ENCODE assay signal across 9 mouse cellular contexts in the genomic region with DNA sequence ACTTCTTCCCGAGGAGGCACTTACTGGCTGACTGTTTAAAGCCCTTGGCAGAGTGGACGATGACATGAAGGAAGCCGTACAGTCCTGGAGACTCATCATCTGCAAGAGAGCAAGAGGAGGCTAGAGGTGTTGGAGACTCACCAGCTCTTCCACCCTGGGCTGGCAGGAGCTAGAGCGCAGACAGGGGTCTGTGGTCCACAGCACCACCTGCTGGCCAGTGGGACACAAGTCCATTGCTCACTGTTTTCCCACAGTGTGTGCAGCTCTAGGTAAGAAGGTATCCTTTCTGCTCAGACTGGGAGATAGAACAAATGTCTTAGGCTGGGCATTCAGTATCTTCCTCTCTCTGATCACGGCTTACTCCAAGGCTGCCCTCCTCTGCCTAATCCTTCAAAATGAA. TPM values are rescaled to one million over a fixed set of nuclear protein-coding genes. Genes with fewer than 3 reads are reported as not detected.
A peak's percentile ranks its signal among the peaks of the same experiment; 100 is the strongest.
DNase-seq lines count a peak whose midpoint lies in the region; ATAC-seq and TF ChIP-seq lines count a peak whose summit lies in the region.
"Had no signal": no experiment of that assay in that cellular context is flagged by ENCODE, and none has a peak within 500 bp of the region (broad histone marks: within the 10 kb centered on the region; RNA-seq: fewer than 3 reads in every experiment).

No protein-coding gene starts in this region.

- H3K27ac ChIP-seq in hindbrain, embryonic 10.5 days = no peak overlapping the region
- H3K27ac ChIP-seq in hindbrain, embryonic 13.5 days = no peak overlapping the region
- H3K27ac ChIP-seq in bone marrow, adult 2 months (ENCODE audit: control insufficient read depth, insufficient read depth, low read depth, low read length, poor library complexity) = no peak overlapping the region
- H3K27ac ChIP-seq in embryonic facial prominence, embryonic 15.5 days (replicated peaks) = no peak overlapping the region
- no peak overlapping the region for H3K27ac ChIP-seq in hindbrain, embryonic 11.5 days (ENCODE audit: low read depth, low read length)
- no peak overlapping the region for H3K27ac ChIP-seq in midbrain, embryonic 14.5 days (replicated peaks; ENCODE audit: low read depth, low read length)
- H3K27ac ChIP-seq in stomach, postnatal 0 days (replicated peaks) = no peak overlapping the region
- H3K27ac ChIP-seq: neural tube, embryonic 13.5 days had no signal

- no peaks in the 10 kb centered on the region for H3K9me3 ChIP-seq in hindbrain, embryonic 10.5 days
- no peaks in the 10 kb centered on the region for H3K9me3 ChIP-seq in hindbrain, embryonic 13.5 days
- H3K9me3 ChIP-seq in embryonic facial prominence, embryonic 15.5 days (replicated peaks) = no peaks in the 10 kb centered on the region
- no peaks in the 10 kb centered on the region for H3K9me3 ChIP-seq in hindbrain, embryonic 11.5 days (ENCODE audit: control insufficient read depth, low read length)
- H3K9me3 ChIP-seq in midbrain, embryonic 14.5 days (ENCODE audit: control insufficient read depth, low read length) = no peaks in the 10 kb centered on the region
- no peaks in the 10 kb centered on the region for H3K9me3 ChIP-seq in stomach, postnatal 0 days (ENCODE audit: control insufficient read depth, low read length)
- H3K9me3 ChIP-seq: neural tube, embryonic 13.5 days had no signal

- H3K27me3 ChIP-seq in hindbrain, embryonic 10.5 days (ENCODE audit: insufficient read depth, poor library complexity, severe bottlenecking) = 0 out of 2 replicates have a peak, but pooled peaks cover 4% of the 10 kb centered on the region
- H3K27me3 ChIP-seq in hindbrain, embryonic 13.5 days = no peaks in the 10 kb centered on the region
- no peaks in the 10 kb centered on the region for H3K27me3 ChIP-seq in embryonic facial prominence, embryonic 15.5 days
- no peaks in the 10 kb centered on the region for H3K27me3 ChIP-seq in hindbrain, embryonic 11.5 days (ENCODE audit: control insufficient read depth, insufficient read depth, low read length)
- H3K27me3 ChIP-seq in midbrain, embryonic 14.5 days (ENCODE audit: control insufficient read depth, insufficient read depth, low read length) = no peaks in the 10 kb centered on the region
- H3K27me3 ChIP-seq in stomach, postnatal 0 days (ENCODE audit: control insufficient read depth, insufficient read depth, low read length) = no peaks in the 10 kb centered on the region
- H3K27me3 ChIP-seq: neural tube, embryonic 13.5 days had no signal

- H3K36me3 ChIP-seq in hindbrain, embryonic 10.5 days = peaks cover 60% of the 10 kb centered on the region
- peaks cover 84% of the 10 kb centered on the region for H3K36me3 ChIP-seq in hindbrain, embryonic 13.5 days
- peaks cover 61% of the 10 kb centered on the region for H3K36me3 ChIP-seq in embryonic facial prominence, embryonic 15.5 days
- H3K36me3 ChIP-seq in hindbrain, embryonic 11.5 days (ENCODE audit: control insufficient read depth, insufficient read depth, low read length) = peaks cover 8% of the 10 kb centered on the region; the same call in 1 of the 2 replicates
- peaks cover 91% of the 10 kb centered on the region for H3K36me3 ChIP-seq in midbrain, embryonic 14.5 days (ENCODE audit: control insufficient read depth, insufficient read depth, low read length)
- H3K36me3 ChIP-seq in stomach, postnatal 0 days (ENCODE audit: control insufficient read depth, insufficient read depth, low read length) = peaks cover 19% of the 10 kb centered on the region

- TF ChIP-seq POLR2A in bone marrow, adult 2 months (IDR thresholded peaks at IDR 0.05; ENCODE audit: borderline replicate concordance, control insufficient read depth, low read depth, low read length) = no peak

- 63% methylated on average over 5 of the region's 5 CpGs for WGBS in hindbrain, embryonic 10.5 days
- 60% methylated on average over 5 of the region's 5 CpGs for WGBS in hindbrain, embryonic 13.5 days
- 72% methylated on average over 5 of the region's 5 CpGs for WGBS in bone marrow, adult 2 months
- 56% methylated on average over 5 of the region's 5 CpGs for WGBS in embryonic facial prominence, embryonic 15.5 days
- WGBS in hindbrain, embryonic 11.5 days = 70% methylated on average over 5 of the region's 5 CpGs
- 51% methylated on average over 5 of the region's 5 CpGs for WGBS in midbrain, embryonic 14.5 days
- WGBS in stomach, postnatal 0 days = 52% methylated on average over 5 of the region's 5 CpGs

- no peak overlapping the region for H3K4me3 ChIP-seq in hindbrain, embryonic 10.5 days
- no peak overlapping the region for H3K4me3 ChIP-seq in hindbrain, embryonic 13.5 days
- no peak overlapping the region for H3K4me3 ChIP-seq in bone marrow, adult 2 months (replicated peaks; ENCODE audit: control insufficient read depth, low read depth, low read length)
- no peak overlapping the region for H3K4me3 ChIP-seq in embryonic facial prominence, embryonic 15.5 days (replicated peaks)
- no peak overlapping the region for H3K4me3 ChIP-seq in hindbrain, embryonic 11.5 days (ENCODE audit: low read depth, low read length)
- H3K4me3 ChIP-seq in midbrain, embryonic 14.5 days (replicated peaks; ENCODE audit: low read depth, low read length) = no peak overlapping the region
- H3K4me3 ChIP-seq in stomach, postnatal 0 days (ENCODE audit: low read depth, low read length) = no peak overlapping the region
- H3K4me3 ChIP-seq: neural tube, embryonic 13.5 days had no signal

- peak; percentile 70 for DNase-seq in hindbrain, embryonic 10.5 days (ENCODE audit: low spot score)
- peak; percentile 86 for DNase-seq in hindbrain, embryonic 11.5 days (ENCODE audit: low spot score)
- DNase-seq in left cerebral cortex, postnatal 14 days (ENCODE audit: low spot score in 2 of 2) = peak; percentile 75 to 76
- DNase-seq in midbrain, embryonic 14.5 days = peak; percentile 88
- peak; percentile 83 for DNase-seq in stomach, postnatal 0 days (ENCODE audit: low spot score)

- TF ChIP-seq EP300 in stomach, postnatal 0 days (optimal IDR thresholded peaks at IDR 0.05) = no peak

- TF ChIP-seq CTCF in bone marrow, adult 2 months (IDR thresholded peaks at IDR 0.05; ENCODE audit: control insufficient read depth, insufficient read depth, low read length) = peak; percentile 96
- TF ChIP-seq CTCF in stomach, postnatal 0 days (IDR thresholded peaks at IDR 0.05; ENCODE audit: low read depth) = peak; percentile 96

- no peak overlapping the region for H3K9ac ChIP-seq in hindbrain, embryonic 13.5 days
- H3K9ac ChIP-seq in embryonic facial prominence, embryonic 15.5 days = no peak overlapping the region
- H3K9ac ChIP-seq in hindbrain, embryonic 11.5 days (ENCODE audit: low read depth, low read length) = no peak overlapping the region
- no peak overlapping the region for H3K9ac ChIP-seq in midbrain, embryonic 14.5 days (replicated peaks; ENCODE audit: low read length)
- H3K9ac ChIP-seq in stomach, postnatal 0 days (ENCODE audit: low read length) = no peak overlapping the region
- H3K9ac ChIP-seq: neural tube, embryonic 13.5 days had no signal

- intact Hi-C loops in left cerebral cortex, postnatal 14 days (cut with DNase I) = loop anchor here (10.0 kb wide), 1 partner anchor 120 kb away; no protein-coding TSS in a partner anchor

- peaks cover 24% of the 10 kb centered on the region for H3K4me1 ChIP-seq in hindbrain, embryonic 10.5 days (replicated peaks)
- H3K4me1 ChIP-seq in hindbrain, embryonic 13.5 days (replicated peaks) = peaks cover 32% of the 10 kb centered on the region
- H3K4me1 ChIP-seq in bone marrow, adult 2 months (ENCODE audit: control insufficient read depth, insufficient read depth, low read length) = peaks cover 5% of the 10 kb centered on the region; the same call in 1 of the 2 replicates
- peaks cover 16% of the 10 kb centered on the region for H3K4me1 ChIP-seq in embryonic facial prominence, embryonic 15.5 days
- peaks cover 15% of the 10 kb centered on the region for H3K4me1 ChIP-seq in hindbrain, embryonic 11.5 days (replicated peaks; ENCODE audit: control insufficient read depth, insufficient read depth, low read length)
- peaks cover 12% of the 10 kb centered on the region for H3K4me1 ChIP-seq in midbrain, embryonic 14.5 days (ENCODE audit: control insufficient read depth, insufficient read depth, low read length)
- H3K4me1 ChIP-seq in stomach, postnatal 0 days (replicated peaks; ENCODE audit: control insufficient read depth, insufficient read depth) = no peaks in the 10 kb centered on the region

- no peak for ATAC-seq in hindbrain, embryonic 13.5 days (ENCODE audit: low FRiP score)
- 0 out of 2 replicates have a peak, but pooled peaks have one; percentile 58 for ATAC-seq in embryonic facial prominence, embryonic 15.5 days (ENCODE audit: insufficient number of reproducible peaks, low FRiP score, low TSS enrichment, low read depth)
- ATAC-seq in hindbrain, embryonic 11.5 days (ENCODE audit: low FRiP score) = no peak; the same call in 1 of the 2 replicates
- no peak for ATAC-seq in midbrain, embryonic 14.5 days (ENCODE audit: low FRiP score, low TSS enrichment)
- ATAC-seq in stomach, postnatal 0 days (ENCODE audit: low FRiP score, low TSS enrichment) = peak; percentile 60

- no peak overlapping the region for H3K4me2 ChIP-seq in hindbrain, embryonic 13.5 days
- no peak overlapping the region for H3K4me2 ChIP-seq in embryonic facial prominence, embryonic 15.5 days (replicated peaks)
- H3K4me2 ChIP-seq in hindbrain, embryonic 11.5 days (replicated peaks; ENCODE audit: low read depth, low read length) = no peak overlapping the region
- H3K4me2 ChIP-seq in midbrain, embryonic 14.5 days (ENCODE audit: low read length) = no peak overlapping the region
- no peak overlapping the region for H3K4me2 ChIP-seq in stomach, postnatal 0 days (replicated peaks; ENCODE audit: low read depth)
- H3K4me2 ChIP-seq: neural tube, embryonic 13.5 days had no signal

RNA-seq across cellular contexts. Expression of gene Timm22, which starts 47.7 kb away (rescaled TPM):
- 123 and 148 TPM in 2 replicates for polyA plus RNA-seq in hindbrain, embryonic 10.5 days (2016; fragmentation: Nextera tagmentation; extraction: Ambion mirVana)
- polyA plus RNA-seq in hindbrain, embryonic 13.5 days (2015; fragmentation: Nextera tagmentation; extraction: Ambion mirVana) = 116 and 119 TPM in 2 replicates
- 6.2 and 7.1 TPM in 2 replicates for polyA plus RNA-seq in bone marrow, adult 2 months (2011; ENCODE audit: insufficient read depth, insufficient read length, low replicate concordance, missing spikeins)
- 101 and 106 TPM in 2 replicates for polyA plus RNA-seq in embryonic facial prominence, embryonic 15.5 days (2015; fragmentation: Nextera tagmentation; extraction: Ambion mirVana)
- 113 and 116 TPM in 2 replicates for polyA plus RNA-seq in hindbrain, embryonic 11.5 days (2014; fragmentation: Nextera tagmentation; extraction: Ambion mirVana)
- total RNA-seq in left cerebral cortex, postnatal 14 days (2021) = 10 to 100 TPM; 38.0 to 40.1 TPM
- polyA plus RNA-seq in midbrain, embryonic 14.5 days (2014; fragmentation: Nextera tagmentation; extraction: Ambion mirVana) = 111 and 120 TPM in 2 replicates
- polyA plus RNA-seq in stomach, postnatal 0 days (2015; fragmentation: Nextera tagmentation; extraction: Ambion mirVana) = 75.7 and 82.1 TPM in 2 replicates

RNA-seq across cellular contexts. Expression of gene Nxn, which starts 55.6 kb away (rescaled TPM):
- 45.3 and 46.6 TPM in 2 replicates for polyA plus RNA-seq in hindbrain, embryonic 10.5 days (2016; fragmentation: Nextera tagmentation; extraction: Ambion mirVana)
- 30.4 and 35.6 TPM in 2 replicates for polyA plus RNA-seq in hindbrain, embryonic 13.5 days (2015; fragmentation: Nextera tagmentation; extraction: Ambion mirVana)
- polyA plus RNA-seq in bone marrow, adult 2 months (2011; ENCODE audit: insufficient read depth, insufficient read length, low replicate concordance, missing spikeins) = 5.2 and 14.4 TPM in 2 replicates
- polyA plus RNA-seq in embryonic facial prominence, embryonic 15.5 days (2015; fragmentation: Nextera tagmentation; extraction: Ambion mirVana) = 72.1 and 74.8 TPM in 2 replicates
- polyA plus RNA-seq in hindbrain, embryonic 11.5 days (2014; fragmentation: Nextera tagmentation; extraction: Ambion mirVana) = 40.0 and 45.2 TPM in 2 replicates
- 10 to 100 TPM; 10.1 to 12.2 TPM for total RNA-seq in left cerebral cortex, postnatal 14 days (2021)
- polyA plus RNA-seq in midbrain, embryonic 14.5 days (2014; fragmentation: Nextera tagmentation; extraction: Ambion mirVana) = 21.9 and 28.2 TPM in 2 replicates
- 22.4 and 24.0 TPM in 2 replicates for polyA plus RNA-seq in stomach, postnatal 0 days (2015; fragmentation: Nextera tagmentation; extraction: Ambion mirVana)

Comparison
In these comparisons a context has a peak if more than half of its experiments do, and no peak if none do; other contexts are left out.
1. ATAC-seq: peak in embryonic facial prominence, embryonic 15.5 days (single experiment) and stomach, postnatal 0 days (single experiment); none in hindbrain, embryonic 13.5 days (single experiment), hindbrain, embryonic 11.5 days (single experiment) and midbrain, embryonic 14.5 days (single experiment).
2. Peak in every context shown above with its lines, with median percentiles within 50 percentile points of each other: DNase-seq.